Mouse (Mus musculus) heart, adult 2 months (tissue): ENCODE measurements around the gene Trub1.

ENCODE experiments used
- CTCF ChIP-seq: fragments of 200-600 bp; IDR thresholded peaks from 2 replicates; pipeline ENCODE4 v1.8.1; 2022; ENCODE audit warnings: antibody characterized with exemption, mild to moderate bottlenecking, moderate library complexity
- EP300 ChIP-seq: fragments of 200-500 bp; IDR thresholded peaks from 2 replicates; pipeline ENCODE4 v1.6.1; 2011; ENCODE audit warnings: low read depth, low read length, control low read depth; ENCODE audit not compliant: insufficient read depth
- POLR2A ChIP-seq: fragments of 200-500 bp; IDR thresholded peaks from 2 replicates; pipeline ENCODE4 v1.6.1; 2011; ENCODE audit warnings: mild to moderate bottlenecking, low read depth, low read length, control low read depth; ENCODE audit not compliant: insufficient read depth

DNA sequence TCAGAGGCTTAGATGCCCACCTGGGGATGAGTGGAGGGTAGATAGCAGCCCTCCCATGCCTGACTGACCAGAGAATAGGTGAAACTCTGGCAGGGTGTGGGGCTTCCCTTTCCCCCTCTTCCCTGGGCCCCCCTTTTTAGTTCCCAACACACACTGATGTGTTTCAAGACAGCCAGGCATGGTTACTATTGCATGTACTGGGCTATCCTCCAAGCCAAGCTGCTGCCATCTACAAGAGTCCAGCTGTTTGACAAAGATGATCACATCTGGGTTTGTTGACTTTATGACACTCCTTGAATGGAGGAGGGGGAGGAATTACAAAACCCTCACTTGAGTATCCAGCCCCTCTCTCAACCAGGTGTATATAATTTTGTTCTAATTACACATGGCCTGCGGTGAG lies 44.8 kb upstream of the Trub1 start:
- TF ChIP-seq CTCF = no peak
- TF ChIP-seq POLR2A = no peak
- TF ChIP-seq EP300 = no peak
